Mouse (Mus musculus) spleen, adult 12 weeks (tissue): ENCODE results near the gene Slc6a1.
"Not testable (repeated sequence)": the region's sequence is repeated elsewhere in the genome, so short reads cannot be mapped to it uniquely, and the experiment has no call there.

Experiments used
- DNase-seq: peaks from one replicate; pipeline ENCODE4 v3.0.0; 2022; ENCODE audit warnings: low spot score

The Slc6a1 gene

DNA sequence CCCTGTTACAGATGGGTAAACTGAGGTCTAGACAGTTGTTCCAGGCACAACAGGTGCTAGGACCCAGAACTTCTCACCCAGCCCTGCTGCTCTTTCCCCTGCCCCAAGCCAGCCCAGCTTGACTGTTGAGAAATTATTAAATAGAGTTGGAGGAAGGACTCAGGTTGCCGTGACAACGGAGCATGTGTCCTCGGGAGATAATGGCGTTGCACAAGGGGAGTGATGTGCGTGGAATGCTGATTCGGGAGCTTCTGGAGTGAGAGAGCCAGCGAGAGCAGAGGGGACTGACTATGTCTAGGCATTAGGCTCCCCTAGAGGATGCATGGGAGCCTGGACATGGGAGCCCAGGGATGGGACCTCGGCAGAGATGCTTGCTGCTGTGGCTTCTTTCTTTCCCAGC lies 7.7 kb downstream of the Slc6a1 start:
- no peak for DNase-seq

DNA sequence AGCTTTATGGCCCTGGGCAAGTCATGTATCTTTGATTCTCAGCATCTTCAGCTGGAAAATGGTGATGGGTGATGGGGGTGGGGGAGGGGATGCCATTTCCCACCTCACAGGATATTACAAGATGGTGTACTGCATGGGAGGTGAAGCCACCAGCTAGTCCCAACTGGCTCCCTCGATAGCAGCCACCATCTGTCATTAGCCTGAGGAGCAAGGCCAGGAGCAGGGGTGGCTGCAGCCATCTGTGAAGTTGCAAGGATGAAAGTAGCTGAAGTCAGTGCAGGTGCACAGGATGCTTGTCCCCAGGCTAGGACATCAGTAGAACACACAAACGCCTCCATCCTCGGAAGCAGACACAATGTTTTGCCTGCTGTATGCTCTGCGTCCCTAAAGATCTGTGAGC lies 8.5 kb downstream of the Slc6a1 start:
- no peak for DNase-seq

DNA sequence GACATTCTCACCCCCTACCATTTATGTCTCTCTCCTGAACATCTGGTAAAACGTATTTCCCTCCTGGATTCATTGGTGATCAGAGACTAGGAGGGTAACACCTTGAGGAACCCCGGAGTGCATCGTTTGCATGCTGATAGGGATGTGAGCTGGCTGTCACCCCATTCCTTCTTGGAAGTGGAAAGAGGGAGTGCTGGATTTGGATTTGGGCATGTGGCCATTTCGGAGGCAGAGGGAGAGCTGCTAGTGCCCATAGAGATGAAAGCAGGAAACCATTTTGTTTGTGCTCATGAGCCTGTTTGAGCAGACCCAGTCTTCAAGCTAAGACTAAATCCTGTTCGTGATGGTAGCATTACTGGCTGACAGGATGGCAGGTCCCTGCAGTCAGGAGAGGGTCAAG lies 9.0 kb downstream of the Slc6a1 start:
- no peak for DNase-seq

DNA sequence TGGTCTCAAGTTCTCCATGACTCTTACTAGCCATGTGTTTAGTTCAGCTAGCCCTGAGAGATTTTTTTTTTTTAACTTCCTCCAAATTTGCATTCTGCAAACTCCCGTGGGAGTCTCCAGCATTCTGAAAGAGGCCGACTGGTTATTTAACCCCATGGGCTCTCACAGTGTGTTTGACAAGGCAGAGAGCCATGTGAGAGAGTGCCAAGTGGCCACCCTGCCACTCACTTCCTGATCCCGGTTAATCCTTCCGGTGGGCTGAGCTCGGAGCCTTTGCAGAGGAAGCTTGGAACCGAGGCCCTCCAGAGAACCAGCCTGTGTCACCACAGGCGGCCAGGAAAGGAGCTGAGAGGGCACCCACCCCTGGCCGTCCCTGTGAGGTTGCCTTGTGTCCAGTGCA lies 11.1 kb downstream of the Slc6a1 start:
- no peak for DNase-seq

DNA sequence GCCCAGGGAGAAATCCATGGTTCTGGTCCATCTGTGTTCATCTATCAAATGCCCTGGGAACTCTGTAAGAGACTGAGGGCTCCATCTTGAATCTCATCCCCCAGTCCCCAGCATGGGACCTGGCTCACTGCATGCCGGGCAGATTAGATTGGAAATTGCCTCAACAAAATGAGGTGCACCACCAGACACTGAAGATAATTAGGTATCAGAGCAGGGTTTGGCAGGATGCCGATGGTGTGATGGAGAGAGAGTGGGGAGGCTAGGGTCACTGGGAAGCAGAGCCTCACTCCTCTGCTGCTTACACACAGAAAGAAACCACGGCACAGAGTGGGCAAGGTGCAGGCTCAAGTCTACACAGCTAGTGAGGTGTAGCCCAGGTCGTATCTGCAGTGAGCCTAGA lies 12.7 kb downstream of the Slc6a1 start:
- no peak for DNase-seq

DNA sequence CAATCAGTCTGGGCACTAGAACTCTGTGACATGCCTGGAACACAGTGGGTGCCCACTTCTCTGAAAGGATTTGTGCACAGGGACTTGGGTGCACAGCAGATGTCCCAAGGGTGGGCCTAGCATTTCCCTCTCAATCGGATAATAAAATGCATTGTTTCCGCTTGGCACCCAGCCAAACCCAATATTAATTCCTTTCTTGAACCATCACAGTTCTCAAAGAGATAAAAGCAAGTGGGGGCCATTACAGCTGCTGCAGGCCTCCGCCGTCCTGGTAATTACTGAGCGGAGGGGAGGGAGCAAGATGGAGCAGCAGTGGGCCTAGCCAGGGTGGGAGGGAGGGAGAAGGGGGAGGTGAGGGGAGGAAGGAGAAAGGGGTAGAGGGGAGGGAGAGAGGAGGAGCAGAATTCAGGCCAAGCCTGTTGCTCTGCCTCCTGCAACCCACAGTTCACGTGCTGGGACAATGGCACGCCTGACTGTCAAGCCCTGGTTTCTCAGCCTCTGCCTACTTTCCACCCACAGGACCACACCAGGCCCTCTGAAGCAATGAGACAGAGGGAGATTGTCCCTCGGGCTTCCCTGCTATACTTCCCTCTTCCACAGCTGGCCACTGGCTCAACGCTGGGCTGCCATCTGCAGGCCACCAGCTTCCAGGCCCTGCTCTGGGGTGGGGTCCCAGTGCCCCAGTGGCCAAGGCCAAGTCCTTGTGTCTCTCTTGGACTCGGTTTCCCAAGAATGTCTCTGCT lies 15.0 kb downstream of the Slc6a1 start:
- DNase-seq, result no peak

DNA sequence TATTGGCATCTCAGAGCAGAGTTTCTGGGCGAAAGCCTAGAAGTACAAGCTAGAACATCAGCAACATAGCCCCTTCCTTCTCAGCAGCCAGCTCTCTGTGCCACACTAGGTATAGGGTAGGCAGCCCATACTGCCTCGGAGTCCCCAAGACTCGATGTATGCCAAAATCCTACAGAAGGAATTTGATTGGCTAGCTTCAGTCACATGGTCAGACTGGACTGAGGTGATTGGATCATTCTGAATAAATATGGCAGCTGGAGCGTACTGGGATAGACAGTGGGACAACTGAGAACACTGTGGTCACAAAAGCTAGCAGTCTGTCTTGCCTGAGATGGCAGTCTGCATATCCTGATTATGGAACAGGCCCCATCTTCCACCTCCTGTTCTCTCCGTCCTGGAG lies 17.3 kb downstream of the Slc6a1 start:
- DNase-seq, result no peak

DNA sequence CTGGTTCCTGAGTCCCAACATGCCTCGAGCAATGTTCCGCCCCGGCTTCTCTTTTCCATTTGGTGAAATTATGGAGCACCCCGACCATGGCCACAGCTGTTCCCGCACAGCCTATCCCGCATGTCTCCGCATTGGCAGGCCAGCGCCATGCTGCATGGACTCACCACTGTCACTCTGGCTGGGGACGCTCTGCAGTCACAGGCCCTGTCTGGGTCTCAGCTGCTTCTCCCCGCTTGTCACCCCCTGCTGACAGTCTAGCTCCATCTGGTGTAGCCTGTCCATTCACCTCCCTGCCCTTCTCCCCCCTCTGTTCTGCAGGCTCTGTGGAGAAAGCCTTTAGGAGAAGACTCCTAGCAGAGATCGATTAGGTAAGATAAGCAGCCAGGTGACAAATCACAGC lies 18.3 kb downstream of the Slc6a1 start:
- DNase-seq, result no peak

DNA sequence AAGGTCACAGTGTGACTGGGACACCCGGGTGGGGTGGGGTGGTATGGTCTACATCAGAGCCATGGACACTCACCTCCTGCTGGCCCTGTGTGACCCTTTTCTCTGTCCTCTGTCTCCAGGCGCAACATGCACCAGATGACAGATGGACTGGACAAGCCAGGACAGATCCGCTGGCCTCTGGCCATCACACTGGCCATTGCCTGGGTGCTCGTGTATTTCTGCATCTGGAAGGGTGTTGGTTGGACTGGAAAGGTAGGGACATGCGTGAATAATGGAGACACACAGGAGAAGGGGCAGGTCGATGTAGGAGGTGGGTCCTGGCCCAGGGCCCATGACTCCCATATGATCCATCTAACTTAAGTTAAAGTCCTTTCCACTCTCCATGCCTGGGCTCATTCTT lies 22.2 kb downstream of the Slc6a1 start:
- no peak for DNase-seq

DNA sequence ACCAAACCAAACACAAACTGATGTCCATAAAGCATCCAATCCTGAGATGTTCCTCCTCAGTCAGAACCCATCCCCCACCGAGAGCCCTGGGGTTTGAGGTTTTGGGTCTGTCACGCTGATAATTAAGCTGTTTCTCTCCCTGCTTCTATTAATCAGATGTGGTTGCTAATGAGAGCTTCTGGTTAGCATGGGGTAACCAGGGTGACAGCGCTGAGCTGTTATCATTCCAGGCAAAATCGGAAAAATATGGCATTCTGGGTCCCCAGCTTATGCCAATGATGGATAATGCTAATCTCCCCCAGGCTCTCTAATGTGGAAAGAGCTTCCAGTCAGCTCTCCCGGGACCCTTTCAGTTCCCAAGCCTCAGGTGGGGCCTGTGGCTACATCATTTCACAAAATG lies 38.1 kb downstream of the Slc6a1 start:
- DNase-seq, result no peak

DNA sequence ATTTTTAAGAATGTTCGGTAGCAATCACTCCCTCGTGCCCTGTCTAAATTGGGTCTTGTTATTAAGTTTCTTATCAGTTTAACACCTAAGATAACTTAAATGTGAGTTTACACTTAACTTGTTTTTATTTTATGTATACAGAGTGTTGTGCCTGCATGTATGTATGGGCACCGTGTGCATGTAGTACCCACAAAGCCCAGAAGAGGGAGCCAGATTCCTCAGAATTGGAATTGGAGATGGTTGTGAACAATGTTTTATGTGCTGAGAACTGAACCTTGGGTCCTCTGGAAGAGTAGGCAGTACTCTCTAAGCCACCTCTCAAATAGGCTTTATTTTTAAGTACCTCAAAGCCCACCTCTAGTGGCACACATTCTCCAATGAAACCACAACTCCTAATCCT lies 38.7 kb downstream of the Slc6a1 start:
- no peak for DNase-seq

DNA sequence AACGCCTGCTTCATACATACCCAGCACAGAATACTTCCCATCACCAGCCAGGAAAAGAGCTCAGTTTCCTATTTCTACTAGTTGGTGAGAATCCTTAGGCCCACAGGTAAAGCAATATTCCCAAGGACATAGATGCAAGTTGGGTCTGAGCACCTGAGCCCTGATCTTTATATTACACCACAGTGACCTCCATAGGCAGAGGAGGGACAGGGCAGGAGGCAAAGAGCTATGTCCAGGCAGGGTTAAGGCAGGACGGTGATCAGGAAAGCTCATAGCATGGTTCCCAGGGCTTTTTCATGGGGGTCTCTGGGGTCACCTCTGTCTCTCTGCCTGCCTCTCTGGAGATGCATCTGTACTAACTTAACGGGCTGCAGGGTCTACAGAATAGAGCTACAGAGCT lies 40.5 kb downstream of the Slc6a1 start:
- DNase-seq, result no peak

DNA sequence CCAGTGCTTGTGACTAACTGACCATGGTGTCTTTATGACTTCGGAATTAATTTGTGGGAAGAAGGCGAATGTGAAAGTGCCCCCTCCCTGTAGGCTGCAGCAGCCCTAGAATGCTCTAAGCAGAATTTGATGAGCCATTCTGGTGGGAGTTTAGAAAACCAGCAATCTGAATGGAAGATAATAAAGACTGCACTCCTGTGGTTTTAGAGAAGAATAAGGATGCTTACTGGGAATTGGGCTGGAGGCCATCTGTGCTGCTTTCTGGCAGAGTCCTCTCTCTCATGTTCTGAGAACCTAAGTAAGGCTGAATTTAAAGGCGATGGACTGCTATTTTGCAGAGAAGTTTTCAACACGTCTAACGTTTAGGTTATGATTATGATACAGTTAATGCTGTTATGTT lies 42.4 kb downstream of the Slc6a1 start:
- DNase-seq, result no peak

DNA sequence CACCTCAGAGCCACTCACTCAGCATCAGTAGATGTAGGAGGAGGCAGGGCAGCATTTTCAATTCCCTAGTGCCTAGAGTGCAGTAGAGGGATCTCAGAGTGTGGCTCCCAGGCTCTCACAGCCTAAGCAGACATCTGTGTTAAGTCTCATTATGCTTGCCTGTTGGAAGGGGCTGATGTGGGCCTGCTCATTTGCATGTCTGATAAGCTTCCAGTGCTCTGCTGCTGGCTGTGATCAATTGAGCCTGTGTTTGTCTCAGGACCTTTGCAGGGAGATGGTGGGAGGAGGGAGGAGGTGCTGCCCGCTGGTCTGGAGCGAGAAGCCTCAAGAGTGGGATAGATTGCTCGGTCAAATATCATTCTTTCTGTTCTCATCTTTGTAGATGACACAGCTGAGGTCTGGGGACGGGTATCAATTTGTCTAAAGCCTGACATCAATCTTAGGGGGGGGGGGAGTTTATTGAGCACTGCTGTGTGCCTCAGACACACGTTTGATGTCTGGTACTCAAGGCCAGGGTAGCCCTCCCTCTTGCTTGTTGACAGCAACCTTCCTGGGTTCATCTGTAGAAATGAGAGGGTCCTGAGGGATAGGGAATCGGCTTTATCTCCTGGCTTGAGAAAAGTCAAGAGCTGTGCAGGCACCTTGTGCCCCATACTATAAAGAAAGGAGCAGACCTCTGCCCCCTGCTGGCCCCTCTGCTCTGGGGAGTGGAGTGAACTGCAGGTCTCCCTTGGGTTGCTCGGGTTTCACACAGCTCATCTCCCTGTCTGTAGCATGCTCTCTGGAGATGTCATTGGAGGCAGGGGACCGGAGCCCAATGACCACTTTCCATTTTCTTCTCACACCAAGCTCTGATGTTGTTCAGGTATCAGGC lies 47.4 kb downstream of the Slc6a1 start:
- DNase-seq, result no peak

DNA sequence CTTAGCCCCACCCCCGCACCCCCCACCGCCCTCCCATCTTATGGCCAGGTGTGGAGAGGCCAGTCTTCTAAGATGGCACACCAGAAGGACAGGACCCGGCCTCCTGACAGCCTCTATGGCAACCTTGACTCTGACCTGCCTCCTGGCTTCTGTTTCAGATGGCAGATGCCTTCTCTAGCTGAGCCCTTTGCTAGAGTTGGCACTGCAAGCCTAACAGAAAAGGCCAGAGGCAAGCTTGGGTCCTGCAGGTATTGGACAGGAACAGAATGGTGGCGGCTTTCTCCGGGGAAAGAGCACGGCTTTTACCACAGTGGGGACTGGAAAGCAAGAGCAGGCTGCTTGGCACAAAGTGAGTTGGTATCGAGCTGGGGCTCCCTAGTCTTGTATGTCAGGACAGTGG lies 49.5 kb downstream of the Slc6a1 start:
- no peak for DNase-seq

DNA sequence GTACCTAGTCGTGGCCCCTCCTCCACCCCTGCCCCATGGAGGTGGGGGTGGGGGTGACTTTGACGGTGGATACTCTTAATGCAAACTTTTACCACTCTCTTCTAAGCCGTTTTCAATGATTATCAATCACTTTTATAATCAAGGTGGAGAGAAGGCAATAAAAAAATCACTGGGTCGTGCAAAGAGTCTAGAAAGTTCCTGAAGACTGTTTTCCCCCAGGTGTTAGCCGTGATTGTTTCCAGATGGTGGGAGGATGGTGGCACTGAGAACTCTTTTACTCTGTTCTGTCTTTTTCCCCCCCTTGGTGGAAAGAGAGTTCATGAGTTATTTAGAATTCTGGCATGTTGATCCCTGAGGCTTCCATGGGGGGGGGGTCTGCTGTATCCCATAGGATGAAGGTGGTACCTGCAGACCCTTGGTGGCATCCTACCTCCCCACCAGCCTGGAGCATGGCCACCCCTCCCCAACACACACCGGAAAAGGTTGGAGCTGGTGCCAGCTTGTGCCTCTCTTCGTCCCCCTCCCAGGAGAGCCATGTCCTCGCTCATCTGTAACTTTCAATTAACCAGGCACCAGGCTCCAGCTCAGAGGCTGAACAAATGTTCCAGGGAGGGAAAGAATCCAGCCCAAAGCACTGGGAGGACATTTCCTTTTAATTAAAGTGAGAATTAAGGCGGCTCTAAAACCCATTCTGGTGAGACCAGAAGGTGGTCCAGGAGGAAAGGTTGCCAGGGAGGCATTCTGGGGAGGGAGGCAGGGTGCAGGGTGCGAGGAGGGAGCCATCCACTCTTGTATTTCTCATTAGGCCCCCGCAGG lies 53.9 kb downstream of the Slc6a1 start:
- DNase-seq, result no peak

DNA sequence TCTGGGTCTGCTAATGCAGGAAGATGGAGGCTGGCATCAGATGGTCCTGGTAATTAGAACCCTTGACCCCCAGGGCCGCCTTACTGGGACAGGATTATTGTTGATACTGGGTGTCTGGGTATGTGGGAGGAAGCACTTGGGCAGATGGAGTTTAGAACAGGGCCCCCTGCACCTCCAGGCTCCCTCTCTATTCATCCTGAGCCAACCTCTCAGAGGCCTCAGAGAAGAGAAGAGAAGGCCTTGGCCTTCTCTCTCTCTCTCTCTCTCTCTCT lies 54.4 kb downstream of the Slc6a1 start:
- DNase-seq, result no peak

DNA sequence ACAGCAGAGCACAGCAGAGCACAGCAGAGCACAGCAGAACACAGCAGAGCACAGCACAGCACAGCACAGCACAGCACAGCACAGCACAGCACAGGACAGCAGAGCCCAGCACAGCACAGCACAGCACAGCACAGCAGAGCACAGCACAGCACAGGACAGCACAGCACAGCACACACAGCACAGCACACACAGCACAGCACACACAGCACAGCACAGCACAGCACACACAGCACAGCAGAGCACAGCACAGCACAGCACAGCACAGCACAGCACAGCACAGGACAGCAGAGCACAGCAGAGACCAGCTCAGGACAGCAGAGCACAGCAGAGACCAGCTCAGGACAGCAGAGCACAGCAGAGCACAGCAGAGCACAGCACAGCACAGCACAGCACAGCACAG lies 58.9 kb downstream of the Slc6a1 start:
- DNase-seq, result not testable (repeated sequence)

DNA sequence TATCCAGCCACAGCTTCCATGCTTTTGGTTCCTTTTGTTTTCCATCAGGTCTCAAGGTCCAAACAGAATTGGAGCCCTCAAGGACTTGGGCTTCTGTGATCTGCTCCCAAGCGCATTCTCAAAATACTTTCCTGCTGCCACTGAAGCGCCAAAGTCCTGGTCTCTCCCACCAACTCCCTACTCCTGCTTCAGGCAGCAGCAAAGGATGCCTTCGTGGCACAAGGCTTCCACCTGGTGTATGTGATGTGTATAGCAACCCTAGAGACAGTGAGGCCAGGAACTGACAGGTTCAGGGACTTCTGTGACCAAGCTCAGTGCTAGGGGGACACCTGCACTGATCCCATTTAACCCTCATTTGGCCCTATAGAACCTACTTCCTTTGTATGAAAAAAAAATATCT lies 61.3 kb downstream of the Slc6a1 start:
- no peak for DNase-seq

DNA sequence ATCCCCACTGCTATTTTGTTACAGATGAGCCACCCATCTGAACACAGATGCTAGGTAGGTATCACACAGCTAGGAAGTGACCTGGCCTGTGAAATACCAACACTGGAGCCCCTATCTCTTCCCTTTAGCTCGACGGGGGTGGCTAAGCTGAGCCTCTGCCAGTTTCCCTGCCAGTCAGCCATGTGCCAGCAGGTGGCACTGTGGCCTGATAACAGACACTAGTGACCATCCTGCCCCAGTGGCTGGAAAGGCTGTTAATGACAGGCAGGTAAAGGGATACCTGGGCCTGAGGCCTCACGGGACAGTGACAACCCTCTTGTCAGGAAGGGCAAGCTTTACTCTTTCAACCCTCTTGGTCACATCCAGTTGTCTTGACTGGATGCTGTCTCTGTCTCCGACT lies 62.7 kb downstream of the Slc6a1 start:
- no peak for DNase-seq

DNA sequence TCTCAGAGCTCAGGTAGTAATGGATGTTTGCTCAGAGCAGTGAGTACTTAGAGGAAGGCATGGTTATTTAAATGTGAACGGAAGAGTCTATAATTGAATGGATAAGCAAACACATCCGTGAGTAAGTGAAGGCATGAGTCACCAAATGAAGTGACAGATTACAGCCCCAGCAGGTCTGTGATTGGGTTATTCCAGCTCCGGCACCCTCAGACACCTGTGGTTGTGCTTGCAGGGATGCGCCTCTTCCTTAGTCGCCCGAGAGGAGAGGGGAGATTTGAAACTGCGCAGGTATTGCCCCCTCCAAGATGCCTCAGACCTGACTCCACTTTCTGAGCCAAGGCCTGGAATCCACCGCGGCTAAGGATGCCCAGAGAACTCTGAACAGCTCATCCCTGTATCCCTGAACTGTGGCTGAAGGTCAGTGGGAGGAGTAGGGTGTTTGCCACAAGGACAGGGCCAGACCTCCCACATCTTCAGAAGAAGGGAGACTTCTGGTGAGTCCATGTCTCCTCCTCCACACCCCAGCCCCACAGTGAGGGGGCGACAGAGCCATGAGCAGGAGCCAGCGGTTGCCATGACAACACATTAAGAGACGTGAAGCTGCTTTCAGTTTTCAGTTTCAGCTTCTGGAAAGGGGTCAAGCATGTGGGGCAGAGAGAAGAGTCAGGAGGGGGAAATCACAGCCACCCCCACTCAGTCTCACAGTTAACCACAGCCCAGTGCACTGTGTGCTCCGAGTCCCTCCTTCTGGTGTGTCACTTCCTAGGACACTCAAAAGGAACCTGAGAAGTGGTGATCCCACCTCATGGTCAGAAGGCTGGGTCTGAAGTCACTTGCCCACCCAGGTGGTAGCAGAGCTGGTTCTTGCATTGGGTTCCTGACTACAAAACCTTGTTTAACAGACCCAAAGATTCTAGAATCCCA lies 65.7 kb downstream of the Slc6a1 start:
- DNase-seq, result no peak

DNA sequence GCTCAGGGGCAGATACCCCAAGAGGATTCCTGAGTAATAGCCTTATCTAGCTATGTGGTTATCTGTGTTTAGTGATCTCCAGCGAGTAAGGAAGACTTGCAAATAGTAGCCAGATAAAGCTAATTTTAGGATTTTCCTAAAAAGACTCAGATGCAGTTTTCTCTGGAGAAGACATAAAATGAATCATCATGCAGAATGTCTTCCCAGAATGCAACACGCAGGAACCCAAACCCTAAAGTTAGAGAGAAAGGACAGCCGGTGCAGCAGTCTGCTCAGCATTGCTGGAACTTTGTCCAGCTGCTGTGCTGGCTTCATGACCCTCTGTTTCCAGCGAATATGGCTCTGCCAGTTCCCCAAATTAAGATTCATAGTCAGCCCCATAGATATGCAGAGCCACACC lies 72.2 kb downstream of the Slc6a1 start:
- no peak for DNase-seq
